Mouse (Mus musculus): ENCODE measurements around the gene Dtx3. TPM values are rescaled to one million over a fixed set of nuclear protein-coding genes. Genes with fewer than 3 reads are reported as not detected.
"Not testable (repeated sequence)": the region's sequence is repeated elsewhere in the genome, so short reads cannot be mapped to it uniquely, and the experiment has no call there.

The Dtx3 gene
- polyA plus RNA-seq, 1 experiment, result 321 TPM

GRCm38 (mm10) chr10:127160728-127161127 lies 34.8 kb downstream of the Dtx3 start:
- DNase-seq, result no peak
- WGBS, result 69% methylated on average over 3 of the region's 3 CpGs
- no peak for TF ChIP-seq POLR2A (IDR thresholded peaks at IDR 0.05; ENCODE audit: borderline replicate concordance, insufficient read depth, low read length)
- TF ChIP-seq CTCF (IDR thresholded peaks at IDR 0.05; ENCODE audit: borderline replicate concordance, insufficient read depth, low read depth, low read length), result no peak
- H3K4me3 ChIP-seq (replicated peaks; ENCODE audit: insufficient read depth, low read depth, low read length), result no peak overlapping the region
- no peaks in the 10 kb centered on the region for H3K27me3 ChIP-seq (ENCODE audit: control insufficient read depth, insufficient read depth, low read length)
- H3K4me1 ChIP-seq (ENCODE audit: control insufficient read depth, insufficient read depth, low read length), result no peaks in the 10 kb centered on the region
- H3K27ac ChIP-seq (ENCODE audit: insufficient read depth, low read length), result no peak overlapping the region

- H3K27ac ChIP-seq (ENCODE audit: insufficient read depth, low read length), result no peak overlapping the region
- no peaks in the 10 kb centered on the region for H3K4me1 ChIP-seq (ENCODE audit: control insufficient read depth, insufficient read depth, low read length)
- 81% methylated on average over 9 of the region's 9 CpGs for WGBS
- no peak for TF ChIP-seq POLR2A (IDR thresholded peaks at IDR 0.05; ENCODE audit: borderline replicate concordance, insufficient read depth, low read length)
- TF ChIP-seq CTCF (IDR thresholded peaks at IDR 0.05; ENCODE audit: borderline replicate concordance, insufficient read depth, low read depth, low read length), result no peak
- DNase-seq, result no peak
- H3K4me3 ChIP-seq (replicated peaks; ENCODE audit: insufficient read depth, low read depth, low read length), result no peak overlapping the region
- H3K27me3 ChIP-seq (ENCODE audit: control insufficient read depth, insufficient read depth, low read length), result no peaks in the 10 kb centered on the region
Observed at GRCm38 (mm10) chr10:127160081-127160480, 35.4 kb downstream of the Dtx3 start.

GRCm38 (mm10) chr10:127158471-127158870 lies 37.1 kb downstream of the Dtx3 start:
- DNase-seq, result no peak
- no peak overlapping the region for H3K4me3 ChIP-seq (replicated peaks; ENCODE audit: insufficient read depth, low read depth, low read length)
- H3K27ac ChIP-seq (ENCODE audit: insufficient read depth, low read length), result no peak overlapping the region
- no peaks in the 10 kb centered on the region for H3K4me1 ChIP-seq (ENCODE audit: control insufficient read depth, insufficient read depth, low read length)
- TF ChIP-seq POLR2A (IDR thresholded peaks at IDR 0.05; ENCODE audit: borderline replicate concordance, insufficient read depth, low read length) (no peak), CTCF (IDR thresholded peaks at IDR 0.05; ENCODE audit: borderline replicate concordance, insufficient read depth, low read depth, low read length) (no peak)
- WGBS, result 73% methylated on average over 3 of the region's 3 CpGs
- no peaks in the 10 kb centered on the region for H3K27me3 ChIP-seq (ENCODE audit: control insufficient read depth, insufficient read depth, low read length)

- Histone ChIP-seq H3K27me3 (ENCODE audit: control insufficient read depth, insufficient read depth, low read length) (no peaks in the 10 kb centered on the region), H3K27ac (ENCODE audit: insufficient read depth, low read length) (no peak overlapping the region), H3K4me1 (ENCODE audit: control insufficient read depth, insufficient read depth, low read length) (no peaks in the 10 kb centered on the region), H3K4me3 (replicated peaks; ENCODE audit: insufficient read depth, low read depth, low read length) (no peak overlapping the region)
- no peak for TF ChIP-seq CTCF (IDR thresholded peaks at IDR 0.05; ENCODE audit: borderline replicate concordance, insufficient read depth, low read depth, low read length)
- TF ChIP-seq POLR2A (IDR thresholded peaks at IDR 0.05; ENCODE audit: borderline replicate concordance, insufficient read depth, low read length), result no peak
- WGBS, result 81% methylated on average over 1 of the region's 1 CpGs
- no peak for DNase-seq
Observed at GRCm38 (mm10) chr10:127156511-127156910, 39.0 kb downstream of the Dtx3 start.

- 98% methylated on average over 1 of the region's 1 CpGs for WGBS
- no peak for DNase-seq
- Histone ChIP-seq H3K4me3 (replicated peaks; ENCODE audit: insufficient read depth, low read depth, low read length) (no peak overlapping the region), H3K4me1 (ENCODE audit: control insufficient read depth, insufficient read depth, low read length) (no peaks in the 10 kb centered on the region), H3K27me3 (ENCODE audit: control insufficient read depth, insufficient read depth, low read length) (no peaks in the 10 kb centered on the region), H3K27ac (ENCODE audit: insufficient read depth, low read length) (no peak overlapping the region)
- no peak for TF ChIP-seq CTCF (IDR thresholded peaks at IDR 0.05; ENCODE audit: borderline replicate concordance, insufficient read depth, low read depth, low read length)
- TF ChIP-seq POLR2A (IDR thresholded peaks at IDR 0.05; ENCODE audit: borderline replicate concordance, insufficient read depth, low read length), result no peak
Observed at GRCm38 (mm10) chr10:127156089-127156488, 39.4 kb downstream of the Dtx3 start.

- no peak overlapping the region for H3K27ac ChIP-seq (ENCODE audit: insufficient read depth, low read length)
- TF ChIP-seq POLR2A (IDR thresholded peaks at IDR 0.05; ENCODE audit: borderline replicate concordance, insufficient read depth, low read length) (no peak), CTCF (IDR thresholded peaks at IDR 0.05; ENCODE audit: borderline replicate concordance, insufficient read depth, low read depth, low read length) (no peak)
- no peaks in the 10 kb centered on the region for H3K4me1 ChIP-seq (ENCODE audit: control insufficient read depth, insufficient read depth, low read length)
- no peak overlapping the region for H3K4me3 ChIP-seq (replicated peaks; ENCODE audit: insufficient read depth, low read depth, low read length)
- no peaks in the 10 kb centered on the region for H3K27me3 ChIP-seq (ENCODE audit: control insufficient read depth, insufficient read depth, low read length)
- WGBS, result 85% methylated on average over 5 of the region's 5 CpGs
- no peak for DNase-seq
Observed at GRCm38 (mm10) chr10:127154652-127155051, 40.9 kb downstream of the Dtx3 start.

- WGBS, result 98% methylated on average over 2 of the region's 2 CpGs
- Histone ChIP-seq H3K4me3 (replicated peaks; ENCODE audit: insufficient read depth, low read depth, low read length) (no peak overlapping the region), H3K27me3 (ENCODE audit: control insufficient read depth, insufficient read depth, low read length) (no peaks in the 10 kb centered on the region), H3K27ac (ENCODE audit: insufficient read depth, low read length) (no peak overlapping the region), H3K4me1 (ENCODE audit: control insufficient read depth, insufficient read depth, low read length) (no peaks in the 10 kb centered on the region)
- TF ChIP-seq POLR2A (IDR thresholded peaks at IDR 0.05; ENCODE audit: borderline replicate concordance, insufficient read depth, low read length) (no peak), CTCF (IDR thresholded peaks at IDR 0.05; ENCODE audit: borderline replicate concordance, insufficient read depth, low read depth, low read length) (no peak)
- no peak for DNase-seq
Observed at GRCm38 (mm10) chr10:127154241-127154640, 41.3 kb downstream of the Dtx3 start.

- H3K4me1 ChIP-seq (ENCODE audit: control insufficient read depth, insufficient read depth, low read length), result no peaks in the 10 kb centered on the region
- WGBS, result 92% methylated on average over 7 of the region's 7 CpGs
- TF ChIP-seq CTCF (IDR thresholded peaks at IDR 0.05; ENCODE audit: borderline replicate concordance, insufficient read depth, low read depth, low read length) (no peak), POLR2A (IDR thresholded peaks at IDR 0.05; ENCODE audit: borderline replicate concordance, insufficient read depth, low read length) (no peak)
- no peaks in the 10 kb centered on the region for H3K27me3 ChIP-seq (ENCODE audit: control insufficient read depth, insufficient read depth, low read length)
- no peak overlapping the region for H3K4me3 ChIP-seq (replicated peaks; ENCODE audit: insufficient read depth, low read depth, low read length)
- DNase-seq, result no peak
- H3K27ac ChIP-seq (ENCODE audit: insufficient read depth, low read length), result no peak overlapping the region
Observed at GRCm38 (mm10) chr10:127153323-127153722, 42.2 kb downstream of the Dtx3 start.

GRCm38 (mm10) chr10:127152556-127152955 lies 43.0 kb downstream of the Dtx3 start:
- H3K27ac ChIP-seq (ENCODE audit: insufficient read depth, low read length); H3K4me1 ChIP-seq (ENCODE audit: control insufficient read depth, insufficient read depth, low read length); H3K27me3 ChIP-seq (ENCODE audit: control insufficient read depth, insufficient read depth, low read length); DNase-seq; H3K4me3 ChIP-seq (replicated peaks; ENCODE audit: insufficient read depth, low read depth, low read length): not testable (repeated sequence)
- 86% methylated on average over 10 of the region's 10 CpGs for WGBS

GRCm38 (mm10) chr10:127151233-127151632 lies 44.3 kb downstream of the Dtx3 start:
- H3K4me1 ChIP-seq (ENCODE audit: control insufficient read depth, insufficient read depth, low read length); H3K27ac ChIP-seq (ENCODE audit: insufficient read depth, low read length); H3K4me3 ChIP-seq (replicated peaks; ENCODE audit: insufficient read depth, low read depth, low read length); DNase-seq; H3K27me3 ChIP-seq (ENCODE audit: control insufficient read depth, insufficient read depth, low read length): not testable (repeated sequence)
- 85% methylated on average over 3 of the region's 3 CpGs for WGBS
